Mouse (Mus musculus): ENCODE measurements around the gene Prodh2. TPM values are rescaled to one million over a fixed set of nuclear protein-coding genes. Genes with fewer than 3 reads are reported as not detected.

The Prodh2 gene
- polyA plus RNA-seq, 1 experiment: 0.10 TPM

DNA sequence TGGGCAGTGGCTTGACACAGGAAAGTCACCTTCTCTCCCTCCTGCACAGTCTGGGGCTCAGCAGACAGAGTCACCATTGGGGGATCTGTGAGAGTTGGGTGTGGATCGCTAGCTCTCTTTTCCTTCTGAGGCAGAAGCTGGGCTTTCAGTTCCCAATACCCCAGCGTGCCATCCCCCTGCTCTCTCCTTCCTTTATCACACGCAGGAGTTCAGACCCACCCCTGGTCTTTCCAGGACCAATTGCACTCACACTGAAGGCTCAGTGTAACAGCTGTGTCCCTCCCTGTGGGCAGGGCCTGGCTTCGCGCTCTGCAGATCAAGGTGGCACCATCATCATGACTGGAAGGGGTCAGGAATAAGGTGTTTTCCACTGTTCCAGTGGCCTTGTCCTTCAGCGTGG, 39.2 kb upstream of the Prodh2 start:
- TF ChIP-seq CTCF (IDR thresholded peaks at IDR 0.05; ENCODE audit: control insufficient read depth, insufficient read depth, insufficient replicate concordance, low read depth, low read length): no peak
- no peak for TF ChIP-seq POLR2A (IDR thresholded peaks at IDR 0.05; ENCODE audit: control insufficient read depth, low read depth, low read length)
- Histone ChIP-seq H3K27me3 (ENCODE audit: control insufficient read depth, insufficient read depth, low read length) (no peaks in the 10 kb centered on the region), H3K4me3 (ENCODE audit: control insufficient read depth, low read depth, low read length) (no peak overlapping the region)

DNA sequence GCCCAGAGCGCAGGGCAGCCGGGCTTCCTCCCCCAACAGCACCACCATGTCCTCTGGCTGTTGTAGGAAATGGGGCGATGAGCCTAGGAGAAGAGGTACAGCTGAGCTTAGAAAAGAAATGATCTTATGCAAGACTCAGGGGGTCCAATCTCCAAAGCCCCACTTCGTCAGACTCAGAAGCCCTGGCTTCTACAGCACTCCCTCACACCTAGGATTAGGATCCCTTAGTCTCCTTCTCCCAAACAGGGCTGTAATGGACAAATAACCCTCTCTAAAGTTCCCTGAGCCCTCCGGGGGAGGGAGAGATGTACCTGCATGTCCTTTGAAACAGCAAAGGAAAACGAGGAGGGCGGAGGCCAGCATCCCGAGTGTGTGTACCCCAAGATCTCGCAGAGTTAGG, 36.9 kb upstream of the Prodh2 start:
- Histone ChIP-seq H3K27ac (ENCODE audit: control insufficient read depth, insufficient read depth, low read depth, low read length) (no peak overlapping the region), H3K4me3 (ENCODE audit: control insufficient read depth, low read depth, low read length) (no peak overlapping the region), H3K36me3 (ENCODE audit: control insufficient read depth, insufficient read depth, low read length) (no peaks in the 10 kb centered on the region), H3K4me1 (ENCODE audit: control insufficient read depth, insufficient read depth, low read length) (peaks cover 8% of the 10 kb centered on the region), H3K27me3 (ENCODE audit: control insufficient read depth, insufficient read depth, low read length) (no peaks in the 10 kb centered on the region)
- TF ChIP-seq CTCF (IDR thresholded peaks at IDR 0.05; ENCODE audit: control insufficient read depth, insufficient read depth, insufficient replicate concordance, low read depth, low read length) (no peak), POLR2A (IDR thresholded peaks at IDR 0.05; ENCODE audit: control insufficient read depth, low read depth, low read length) (no peak)

More for the DNA sequence above, 39.2 kb upstream of the Prodh2 start:
- Histone ChIP-seq H3K36me3 (ENCODE audit: control insufficient read depth, insufficient read depth, low read length) (no peaks in the 10 kb centered on the region), H3K4me1 (ENCODE audit: control insufficient read depth, insufficient read depth, low read length) (peaks cover 8% of the 10 kb centered on the region), H3K27ac (ENCODE audit: control insufficient read depth, insufficient read depth, low read depth, low read length) (no peak overlapping the region)

- no peak overlapping the region for H3K27ac ChIP-seq (ENCODE audit: control insufficient read depth, insufficient read depth, low read depth, low read length)
- no peaks in the 10 kb centered on the region for H3K27me3 ChIP-seq (ENCODE audit: control insufficient read depth, insufficient read depth, low read length)
- no peaks in the 10 kb centered on the region for H3K36me3 ChIP-seq (ENCODE audit: control insufficient read depth, insufficient read depth, low read length)
- H3K4me3 ChIP-seq (ENCODE audit: control insufficient read depth, low read depth, low read length): no peak overlapping the region
- no peak for TF ChIP-seq CTCF (IDR thresholded peaks at IDR 0.05; ENCODE audit: control insufficient read depth, insufficient read depth, insufficient replicate concordance, low read depth, low read length)
- no peak for TF ChIP-seq POLR2A (IDR thresholded peaks at IDR 0.05; ENCODE audit: control insufficient read depth, low read depth, low read length)
- peaks cover 8% of the 10 kb centered on the region for H3K4me1 ChIP-seq (ENCODE audit: control insufficient read depth, insufficient read depth, low read length)
Observed at GRCm38 (mm10) chr7:30456911-30457628, 36.4 kb upstream of the Prodh2 start.

- Histone ChIP-seq H3K36me3 (ENCODE audit: control insufficient read depth, insufficient read depth, low read length) (no peaks in the 10 kb centered on the region), H3K27me3 (ENCODE audit: control insufficient read depth, insufficient read depth, low read length) (no peaks in the 10 kb centered on the region), H3K27ac (ENCODE audit: control insufficient read depth, insufficient read depth, low read depth, low read length) (no peak within 1 kb of the TSS), H3K4me3 (ENCODE audit: control insufficient read depth, low read depth, low read length) (no peak within 1 kb of the TSS), H3K4me1 (ENCODE audit: control insufficient read depth, insufficient read depth, low read length) (peaks cover 6% of the 10 kb centered on the region)
- no peak for TF ChIP-seq CTCF (IDR thresholded peaks at IDR 0.05; ENCODE audit: control insufficient read depth, insufficient read depth, insufficient replicate concordance, low read depth, low read length)
- no peak for TF ChIP-seq POLR2A (IDR thresholded peaks at IDR 0.05; ENCODE audit: control insufficient read depth, low read depth, low read length)
Observed at GRCm38 (mm10) chr7:30457629-30458330, 35.6 kb upstream of the Prodh2 start, which contains the start of the genes Kirrel2 and Nphs1. Kirrel2 (minus strand) TSS chr7:30457690. Nphs1 (plus strand) TSS chr7:30458315.

DNA sequence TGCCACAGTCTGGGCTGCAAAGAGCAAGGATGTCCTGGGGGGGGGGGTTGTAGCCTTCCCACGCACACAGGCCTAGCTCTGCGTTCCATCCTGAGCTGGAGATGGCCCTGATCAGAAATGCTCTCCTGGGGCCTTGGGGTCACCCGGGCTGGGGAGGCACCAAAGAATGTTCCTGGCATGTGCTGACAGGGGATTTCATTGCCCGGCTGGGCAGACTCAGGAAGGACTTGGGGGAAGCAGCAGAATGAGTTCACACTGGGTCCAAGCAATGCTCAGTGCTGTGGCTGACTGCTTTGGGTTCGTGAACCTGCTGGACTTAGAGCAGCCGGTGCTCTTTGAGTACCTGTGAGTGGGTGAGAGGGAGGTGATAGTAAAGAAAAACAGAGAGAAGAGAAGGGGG, 33.9 kb upstream of the Prodh2 start:
- Histone ChIP-seq H3K27me3 (ENCODE audit: control insufficient read depth, insufficient read depth, low read length) (no peaks in the 10 kb centered on the region), H3K36me3 (ENCODE audit: control insufficient read depth, insufficient read depth, low read length) (no peaks in the 10 kb centered on the region), H3K4me1 (ENCODE audit: control insufficient read depth, insufficient read depth, low read length) (no peaks in the 10 kb centered on the region), H3K4me3 (ENCODE audit: control insufficient read depth, low read depth, low read length) (no peak overlapping the region), H3K27ac (ENCODE audit: control insufficient read depth, insufficient read depth, low read depth, low read length) (no peak overlapping the region)
- no peak for TF ChIP-seq CTCF (IDR thresholded peaks at IDR 0.05; ENCODE audit: control insufficient read depth, insufficient read depth, insufficient replicate concordance, low read depth, low read length)
- no peak for TF ChIP-seq POLR2A (IDR thresholded peaks at IDR 0.05; ENCODE audit: control insufficient read depth, low read depth, low read length)

DNA sequence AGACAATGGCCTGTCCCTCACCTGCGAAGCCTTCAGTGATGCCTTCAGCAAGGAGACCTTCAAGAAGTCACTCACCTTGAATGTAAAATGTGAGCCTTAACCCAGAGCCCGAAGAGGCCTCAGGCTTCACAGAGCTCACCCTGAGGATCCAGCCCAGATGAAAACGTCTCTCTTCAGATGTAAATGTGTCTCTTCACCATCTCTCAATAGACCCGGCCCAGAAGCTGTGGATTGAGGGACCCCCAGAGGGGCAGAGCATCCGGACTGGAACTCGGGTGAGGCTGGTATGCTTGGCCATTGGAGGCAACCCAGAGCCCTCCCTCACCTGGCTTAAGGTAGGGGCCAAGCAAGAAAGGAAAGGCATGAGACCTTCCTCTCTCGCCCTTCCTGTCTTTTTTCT, 29.9 kb upstream of the Prodh2 start:
- Histone ChIP-seq H3K4me3 (ENCODE audit: control insufficient read depth, low read depth, low read length) (no peak overlapping the region), H3K27ac (ENCODE audit: control insufficient read depth, insufficient read depth, low read depth, low read length) (no peak overlapping the region), H3K4me1 (ENCODE audit: control insufficient read depth, insufficient read depth, low read length) (peaks cover 3% of the 10 kb centered on the region), H3K36me3 (ENCODE audit: control insufficient read depth, insufficient read depth, low read length) (no peaks in the 10 kb centered on the region), H3K27me3 (ENCODE audit: control insufficient read depth, insufficient read depth, low read length) (no peaks in the 10 kb centered on the region; the same call in 1 of the 2 replicates)
- no peak for TF ChIP-seq POLR2A (IDR thresholded peaks at IDR 0.05; ENCODE audit: control insufficient read depth, low read depth, low read length)
- no peak for TF ChIP-seq CTCF (IDR thresholded peaks at IDR 0.05; ENCODE audit: control insufficient read depth, insufficient read depth, insufficient replicate concordance, low read depth, low read length)

- no peaks in the 10 kb centered on the region; the same call in 1 of the 2 replicates for H3K27me3 ChIP-seq (ENCODE audit: control insufficient read depth, insufficient read depth, low read length)
Observed at GRCm38 (mm10) chr7:30463996-30464395, 29.4 kb upstream of the Prodh2 start.

More at GRCm38 (mm10) chr7:30463996-30464395, 29.4 kb upstream of the Prodh2 start:
- Histone ChIP-seq H3K4me1 (ENCODE audit: control insufficient read depth, insufficient read depth, low read length) (peaks cover 3% of the 10 kb centered on the region), H3K27ac (ENCODE audit: control insufficient read depth, insufficient read depth, low read depth, low read length) (no peak overlapping the region), H3K4me3 (ENCODE audit: control insufficient read depth, low read depth, low read length) (no peak overlapping the region), H3K36me3 (ENCODE audit: control insufficient read depth, insufficient read depth, low read length) (no peaks in the 10 kb centered on the region)
- TF ChIP-seq CTCF (IDR thresholded peaks at IDR 0.05; ENCODE audit: control insufficient read depth, insufficient read depth, insufficient replicate concordance, low read depth, low read length): no peak
- no peak for TF ChIP-seq POLR2A (IDR thresholded peaks at IDR 0.05; ENCODE audit: control insufficient read depth, low read depth, low read length)
